Mouse (Mus musculus) myocyte (in vitro differentiated cells): Measurements from ENCODE around the gene Prss28.

Experiments
- CEBPB ChIP-seq: IDR thresholded peaks from 2 replicates; pipeline ENCODE4 v1.6.1; 2011; ENCODE audit warnings: mild to moderate bottlenecking, moderate library complexity; ENCODE audit not compliant: poor library complexity, insufficient read depth, severe bottlenecking
- MAX ChIP-seq: IDR thresholded peaks from one replicate; pipeline ENCODE4 v1.6.1; 2011; ENCODE audit warnings: low read depth, mild to moderate bottlenecking, control low read depth
- POLR2A ChIP-seq: IDR thresholded peaks from one replicate; pipeline ENCODE4 v1.6.1; 2011; ENCODE audit warnings: low read depth, mild to moderate bottlenecking, control low read depth, moderate library complexity; ENCODE audit not compliant: insufficient read length
- TCF12 ChIP-seq: IDR thresholded peaks from one replicate; pipeline ENCODE4 v1.6.1; 2011; ENCODE audit warnings: mild to moderate bottlenecking, control low read depth; ENCODE audit not compliant: poor library complexity, insufficient read depth, severe bottlenecking

DNA sequence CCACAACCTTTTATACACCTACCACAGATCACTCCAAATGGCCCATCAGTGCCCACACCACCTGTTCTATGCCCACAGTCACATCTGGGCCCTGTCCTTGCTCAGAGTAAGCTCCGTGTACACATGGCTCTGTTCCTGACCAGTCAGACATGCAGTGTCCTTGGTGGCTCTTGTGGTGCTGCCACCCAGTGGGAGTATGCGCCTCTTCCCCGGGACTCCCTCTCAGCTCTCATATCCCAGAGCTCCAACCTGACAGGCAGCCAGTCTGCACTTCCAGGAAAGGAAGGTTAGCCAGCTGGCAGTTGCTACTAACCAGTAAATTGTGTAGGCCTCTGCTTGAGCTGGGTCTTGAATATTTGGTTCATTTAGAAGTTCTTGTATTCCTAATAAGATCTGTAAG, 44.0 kb upstream of the Prss28 start:
- no peak for TF ChIP-seq POLR2A
- no peak for TF ChIP-seq TCF12
- no peak for TF ChIP-seq MAX
- TF ChIP-seq CEBPB = no peak
